Mouse (Mus musculus) brain, embryonic 14.5 days (tissue): ENCODE data around the gene Adsl.

Experiments used
- CTCF ChIP-seq: fragments of 200-500 bp; IDR thresholded peaks from 2 replicates; pipeline ENCODE4 v1.5.1; 2012; ENCODE audit warnings: inconsistent platforms, mild to moderate bottlenecking, moderate library complexity, borderline replicate concordance; ENCODE audit not compliant: insufficient read depth, insufficient read length; ENCODE audit errors: extremely low read depth
- POLR2A ChIP-seq: fragments of 200-500 bp; IDR thresholded peaks from 2 replicates; pipeline ENCODE4 v1.6.1; 2012; ENCODE audit warnings: mild to moderate bottlenecking, inconsistent platforms, borderline replicate concordance; ENCODE audit not compliant: poor library complexity, insufficient read depth, insufficient read length, severe bottlenecking; ENCODE audit errors: extremely low read depth

DNA sequence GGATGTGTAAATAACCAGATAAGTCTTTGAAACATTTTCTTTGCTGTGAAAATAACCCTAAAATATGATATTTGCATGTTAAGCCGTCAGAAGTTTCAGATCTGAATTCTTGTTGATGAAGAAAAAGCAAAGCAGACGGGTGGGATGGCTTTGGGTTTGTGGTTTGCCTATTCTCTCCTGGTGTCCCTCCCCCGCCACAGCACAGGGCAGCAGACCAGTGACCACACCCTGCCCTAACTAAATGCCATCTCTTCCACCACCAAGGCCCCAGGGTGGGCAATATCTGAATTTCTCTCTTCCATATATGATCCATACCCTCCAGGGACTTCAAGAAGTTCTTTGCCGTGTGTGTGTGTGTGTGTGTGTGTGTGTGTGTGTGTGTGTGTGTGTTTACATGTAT lies 9.7 kb upstream of the Adsl start:
- TF ChIP-seq POLR2A (no peak), CTCF (no peak)
